Mouse (Mus musculus) bone marrow macrophage, adult 2 months (primary cell): ENCODE measurements around the gene Tbx21.

Experiments used
- CTCF ChIP-seq: IDR thresholded peaks from 2 replicates; pipeline ENCODE4 v1.5.1; 2012; ENCODE audit warnings: low read depth, mild to moderate bottlenecking, low read length, moderate library complexity
- POLR2A ChIP-seq: IDR thresholded peaks from 2 replicates; pipeline ENCODE4 v1.6.1; 2012; ENCODE audit warnings: mild to moderate bottlenecking, low read depth, low read length, borderline replicate concordance

GRCm38 (mm10) chr11:97052219-97052646 lies 62.9 kb downstream of the Tbx21 start:
- TF ChIP-seq CTCF (no peak), POLR2A (no peak)
